Mouse (Mus musculus): ENCODE results near the gene Cdx2. TPM values are rescaled to one million over a fixed set of nuclear protein-coding genes. Genes with fewer than 3 reads are reported as not detected.

Cdx2 gene
- polyA plus RNA-seq, 1 experiment from 2014 or later = not detected

DNA sequence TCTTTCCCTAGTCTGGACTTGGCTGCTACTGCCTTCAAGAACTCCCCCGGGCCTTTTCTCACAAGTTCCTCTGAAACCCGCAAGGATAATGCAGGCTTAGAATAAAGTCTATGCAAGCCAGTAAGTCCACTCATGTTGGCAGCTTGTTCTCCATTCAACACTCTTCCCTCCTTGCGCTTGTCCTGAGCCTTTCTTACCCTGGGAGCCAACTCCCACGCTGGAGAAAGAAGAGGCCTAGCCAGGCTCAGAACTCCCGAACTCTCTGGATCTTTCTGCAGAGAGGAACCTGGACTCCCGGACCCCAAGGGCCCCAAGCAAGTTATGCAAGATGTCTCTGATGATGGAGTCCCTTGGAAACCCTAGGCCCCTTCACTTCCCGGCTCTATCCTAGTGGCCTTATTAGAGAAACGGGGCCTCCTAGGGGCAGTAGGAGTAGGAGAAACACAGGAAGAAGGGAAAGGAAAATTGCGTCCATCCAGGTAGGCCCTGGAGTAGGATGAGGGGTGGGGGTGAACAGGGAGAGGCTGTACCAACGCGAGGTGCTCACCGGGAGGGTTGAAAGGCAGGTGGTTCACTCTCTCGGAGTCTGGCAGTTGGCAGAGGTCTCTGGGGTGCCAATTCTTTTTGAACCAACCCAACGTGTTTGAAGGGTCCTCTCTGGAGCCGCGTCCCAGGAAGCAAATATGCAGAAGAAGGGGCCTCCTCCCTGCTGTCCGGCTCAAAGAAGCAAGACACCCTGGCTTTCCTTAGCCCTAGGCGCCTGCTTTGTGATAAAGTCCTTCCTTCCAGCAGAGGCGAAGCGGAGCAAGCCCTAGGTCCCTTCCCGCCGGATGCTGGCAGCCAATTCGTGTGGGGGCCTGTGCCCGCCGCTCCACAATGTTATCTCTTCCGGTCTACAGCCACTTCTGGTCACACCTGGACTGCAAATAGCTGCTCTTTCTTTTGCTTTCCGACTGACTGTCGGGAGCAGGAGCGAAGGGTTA, 36.1 kb downstream of the Cdx2 start:
- no peak for ATAC-seq (ENCODE audit: low read depth)
- 2% methylated on average over 29 of the region's 29 CpGs for WGBS
- Histone ChIP-seq H3K27ac (ENCODE audit: low read depth, low read length) (no peak overlapping the region), H3K9ac (replicated peaks; ENCODE audit: low read depth, low read length) (no peak overlapping the region), H3K4me1 (ENCODE audit: control insufficient read depth, insufficient read depth, low read length) (0 out of 2 replicates have a peak, but pooled peaks cover 4% of the 10 kb centered on the region), H3K4me2 (ENCODE audit: low read depth, low read length) (no peak overlapping the region), H3K36me3 (ENCODE audit: control insufficient read depth, insufficient read depth, low read length) (no peaks in the 10 kb centered on the region), H3K9me3 (ENCODE audit: control insufficient read depth, low read length) (no peaks in the 10 kb centered on the region), H3K4me3 (ENCODE audit: low read depth, low read length) (no peak overlapping the region), H3K27me3 (ENCODE audit: control insufficient read depth, insufficient read depth, low read length) (peaks cover 72% of the 10 kb centered on the region)

DNA sequence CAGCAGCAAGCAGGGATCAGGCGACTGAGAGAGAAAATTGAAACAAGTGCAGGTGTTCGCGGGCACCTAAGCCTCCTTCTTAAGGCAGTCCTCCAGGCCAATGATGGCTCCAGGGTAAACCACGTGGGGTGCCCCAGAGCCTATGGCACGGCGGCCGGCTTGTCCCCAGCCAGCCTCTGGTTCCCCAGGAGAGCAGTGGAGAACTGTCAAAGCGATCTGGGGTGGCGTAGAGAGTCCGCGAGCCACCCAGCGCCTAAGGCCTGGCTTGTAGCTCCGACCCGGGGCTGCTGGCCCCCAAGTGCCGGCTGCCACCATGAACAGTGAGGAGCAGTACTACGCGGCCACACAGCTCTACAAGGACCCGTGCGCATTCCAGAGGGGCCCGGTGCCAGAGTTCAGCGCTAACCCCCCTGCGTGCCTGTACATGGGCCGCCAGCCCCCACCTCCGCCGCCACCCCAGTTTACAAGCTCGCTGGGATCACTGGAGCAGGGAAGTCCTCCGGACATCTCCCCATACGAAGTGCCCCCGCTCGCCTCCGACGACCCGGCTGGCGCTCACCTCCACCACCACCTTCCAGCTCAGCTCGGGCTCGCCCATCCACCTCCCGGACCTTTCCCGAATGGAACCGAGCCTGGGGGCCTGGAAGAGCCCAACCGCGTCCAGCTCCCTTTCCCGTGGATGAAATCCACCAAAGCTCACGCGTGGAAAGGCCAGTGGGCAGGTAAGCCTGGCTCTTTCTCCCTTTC, 37.0 kb downstream of the Cdx2 start, which contains the start of gene Pdx1:
Pdx1 (plus strand) TSS at position 34 of the 747 bp plus-strand sequence.
- WGBS = under 1% methylated on average over 44 of the region's 44 CpGs
- H3K27ac ChIP-seq (ENCODE audit: low read depth, low read length) = no peak within 1 kb of the TSS
- no peak within 1 kb of the TSS for H3K4me3 ChIP-seq (ENCODE audit: low read depth, low read length)
- 0 out of 2 replicates have a peak, but pooled peaks cover 4% of the 10 kb centered on the region for H3K4me1 ChIP-seq (ENCODE audit: control insufficient read depth, insufficient read depth, low read length)
- H3K9me3 ChIP-seq (ENCODE audit: control insufficient read depth, low read length) = no peaks in the 10 kb centered on the region
- peaks cover 72% of the 10 kb centered on the region for H3K27me3 ChIP-seq (ENCODE audit: control insufficient read depth, insufficient read depth, low read length)
- no peak within 1 kb of the TSS for H3K4me2 ChIP-seq (ENCODE audit: low read depth, low read length)
- ATAC-seq (ENCODE audit: low read depth) = no peak
- no peak within 1 kb of the TSS for H3K9ac ChIP-seq (replicated peaks; ENCODE audit: low read depth, low read length)
- no peaks in the 10 kb centered on the region for H3K36me3 ChIP-seq (ENCODE audit: control insufficient read depth, insufficient read depth, low read length)

- H3K4me3 ChIP-seq (ENCODE audit: low read depth, low read length) = no peak overlapping the region
- ATAC-seq (ENCODE audit: low read depth) = no peak
- H3K9me3 ChIP-seq (ENCODE audit: control insufficient read depth, low read length) = no peaks in the 10 kb centered on the region
- H3K4me2 ChIP-seq (ENCODE audit: low read depth, low read length) = no peak overlapping the region
- H3K27ac ChIP-seq (ENCODE audit: low read depth, low read length) = no peak overlapping the region
- H3K9ac ChIP-seq (replicated peaks; ENCODE audit: low read depth, low read length) = no peak overlapping the region
- H3K36me3 ChIP-seq (ENCODE audit: control insufficient read depth, insufficient read depth, low read length) = no peaks in the 10 kb centered on the region
- 3% methylated on average over 6 of the region's 6 CpGs for WGBS
- H3K4me1 ChIP-seq (ENCODE audit: control insufficient read depth, insufficient read depth, low read length) = 0 out of 2 replicates have a peak, but pooled peaks cover 4% of the 10 kb centered on the region
- H3K27me3 ChIP-seq (ENCODE audit: control insufficient read depth, insufficient read depth, low read length) = peaks cover 67% of the 10 kb centered on the region
Measured at GRCm38 (mm10) chr5:147269371-147269770, 37.7 kb downstream of the Cdx2 start.

DNA sequence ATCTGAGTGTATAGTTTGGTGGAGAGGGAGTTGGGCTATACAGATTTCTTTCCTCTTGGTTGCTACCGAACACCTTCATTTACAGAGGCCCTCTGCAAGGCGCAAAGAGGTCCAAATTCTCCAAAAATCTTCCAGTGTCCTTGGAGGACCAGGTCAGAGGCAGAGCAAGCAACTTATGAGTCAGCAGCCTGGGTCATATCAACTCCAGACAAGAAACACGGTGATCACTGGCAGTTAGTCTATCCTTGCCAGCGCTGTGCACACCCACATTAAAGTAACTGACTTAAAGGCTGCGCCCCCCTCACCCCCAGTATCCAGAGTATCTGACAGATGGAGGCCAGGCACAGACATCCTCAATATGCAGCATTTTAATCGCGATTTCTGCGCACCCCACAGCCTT, 38.3 kb downstream of the Cdx2 start:
- 3% methylated on average over 8 of the region's 8 CpGs for WGBS
- H3K27ac ChIP-seq (ENCODE audit: low read depth, low read length) = no peak overlapping the region
- no peaks in the 10 kb centered on the region for H3K36me3 ChIP-seq (ENCODE audit: control insufficient read depth, insufficient read depth, low read length)
- H3K9me3 ChIP-seq (ENCODE audit: control insufficient read depth, low read length) = no peaks in the 10 kb centered on the region
- H3K4me3 ChIP-seq (ENCODE audit: low read depth, low read length) = no peak overlapping the region
- H3K27me3 ChIP-seq (ENCODE audit: control insufficient read depth, insufficient read depth, low read length) = peaks cover 64% of the 10 kb centered on the region
- no peak overlapping the region for H3K4me2 ChIP-seq (ENCODE audit: low read depth, low read length)
- ATAC-seq (ENCODE audit: low read depth) = no peak
- H3K4me1 ChIP-seq (ENCODE audit: control insufficient read depth, insufficient read depth, low read length) = 0 out of 2 replicates have a peak, but pooled peaks cover 4% of the 10 kb centered on the region
- H3K9ac ChIP-seq (replicated peaks; ENCODE audit: low read depth, low read length) = no peak overlapping the region

GRCm38 (mm10) chr5:147267434-147267833, 39.6 kb downstream of the Cdx2 start:
- Histone ChIP-seq H3K4me2 (ENCODE audit: low read depth, low read length) (no peak overlapping the region), H3K27me3 (ENCODE audit: control insufficient read depth, insufficient read depth, low read length) (peaks cover 59% of the 10 kb centered on the region), H3K36me3 (ENCODE audit: control insufficient read depth, insufficient read depth, low read length) (no peaks in the 10 kb centered on the region), H3K4me3 (ENCODE audit: low read depth, low read length) (no peak overlapping the region), H3K9me3 (ENCODE audit: control insufficient read depth, low read length) (no peaks in the 10 kb centered on the region), H3K4me1 (ENCODE audit: control insufficient read depth, insufficient read depth, low read length) (0 out of 2 replicates have a peak, but pooled peaks cover 4% of the 10 kb centered on the region), H3K9ac (replicated peaks; ENCODE audit: low read depth, low read length) (no peak overlapping the region), H3K27ac (ENCODE audit: low read depth, low read length) (no peak overlapping the region)
- no peak for ATAC-seq (ENCODE audit: low read depth)
- WGBS = 6% methylated on average over 6 of the region's 6 CpGs

- no peak overlapping the region for H3K27ac ChIP-seq (ENCODE audit: low read depth, low read length)
- H3K36me3 ChIP-seq (ENCODE audit: control insufficient read depth, insufficient read depth, low read length) = no peaks in the 10 kb centered on the region
- H3K9ac ChIP-seq (replicated peaks; ENCODE audit: low read depth, low read length) = no peak overlapping the region
- H3K4me3 ChIP-seq (ENCODE audit: low read depth, low read length) = no peak overlapping the region
- H3K27me3 ChIP-seq (ENCODE audit: control insufficient read depth, insufficient read depth, low read length) = peaks cover 31% of the 10 kb centered on the region
- 31% methylated on average over 4 of the region's 4 CpGs for whole genome bisulfite sequencing
- no peak overlapping the region for H3K4me2 ChIP-seq (ENCODE audit: low read depth, low read length)
- no peaks in the 10 kb centered on the region for H3K9me3 ChIP-seq (ENCODE audit: control insufficient read depth, low read length)
- no peaks in the 10 kb centered on the region for H3K4me1 ChIP-seq (ENCODE audit: control insufficient read depth, insufficient read depth, low read length)
- ATAC-seq (ENCODE audit: low read depth) = no peak
Measured at GRCm38 (mm10) chr5:147263945-147264344, 43.1 kb downstream of the Cdx2 start.

DNA sequence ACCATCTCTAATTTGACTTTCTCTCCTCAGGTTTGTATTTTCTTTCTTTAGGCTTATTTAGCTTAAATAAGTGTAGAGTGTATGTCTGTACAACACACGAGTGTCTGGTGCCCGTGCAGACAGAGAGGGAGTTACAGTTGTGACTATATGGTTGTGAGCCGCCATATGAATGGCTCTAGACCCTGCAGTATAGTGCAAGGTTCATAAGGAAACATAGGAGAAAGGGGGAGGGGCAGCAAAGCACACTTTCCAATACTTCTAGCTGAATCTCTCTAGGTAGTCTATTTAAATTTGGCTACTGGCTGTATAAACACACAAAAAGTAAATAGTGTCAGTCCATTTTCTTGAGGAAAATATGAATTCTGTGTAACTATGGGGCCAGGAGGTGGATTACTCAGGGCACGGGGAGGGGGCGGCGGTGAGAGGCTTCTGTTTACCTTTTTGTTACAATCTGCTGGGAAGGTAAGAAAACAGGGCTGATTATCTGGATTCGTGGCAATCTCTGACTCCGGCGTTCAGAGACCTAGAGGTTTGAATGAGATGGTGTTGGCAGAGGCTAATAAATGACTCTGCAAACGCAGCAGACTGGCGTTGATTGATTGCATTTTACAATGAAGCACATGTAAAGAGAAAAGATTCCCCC, 45.0 kb downstream of the Cdx2 start:
- WGBS = 31% methylated on average over 11 of the region's 11 CpGs
- no peak for ATAC-seq (ENCODE audit: low read depth)
- H3K4me2 ChIP-seq (ENCODE audit: low read depth, low read length) = no peak overlapping the region
- peaks cover 15% of the 10 kb centered on the region for H3K27me3 ChIP-seq (ENCODE audit: control insufficient read depth, insufficient read depth, low read length)
- H3K27ac ChIP-seq (ENCODE audit: low read depth, low read length) = no peak overlapping the region
- no peaks in the 10 kb centered on the region for H3K36me3 ChIP-seq (ENCODE audit: control insufficient read depth, insufficient read depth, low read length)
- H3K9me3 ChIP-seq (ENCODE audit: control insufficient read depth, low read length) = no peaks in the 10 kb centered on the region
- H3K4me1 ChIP-seq (ENCODE audit: control insufficient read depth, insufficient read depth, low read length) = no peaks in the 10 kb centered on the region
- H3K9ac ChIP-seq (replicated peaks; ENCODE audit: low read depth, low read length) = no peak overlapping the region
- H3K4me3 ChIP-seq (ENCODE audit: low read depth, low read length) = no peak overlapping the region

- H3K9ac ChIP-seq (replicated peaks; ENCODE audit: low read depth, low read length) = no peak overlapping the region
- H3K36me3 ChIP-seq (ENCODE audit: control insufficient read depth, insufficient read depth, low read length) = no peaks in the 10 kb centered on the region
- H3K4me3 ChIP-seq (ENCODE audit: low read depth, low read length) = no peak overlapping the region
- 80% methylated on average over 4 of the region's 4 CpGs for WGBS
- H3K27me3 ChIP-seq (ENCODE audit: control insufficient read depth, insufficient read depth, low read length) = peaks cover 5% of the 10 kb centered on the region; the same call in 1 of the 2 replicates
- no peak overlapping the region for H3K4me2 ChIP-seq (ENCODE audit: low read depth, low read length)
- no peaks in the 10 kb centered on the region for H3K4me1 ChIP-seq (ENCODE audit: control insufficient read depth, insufficient read depth, low read length)
- no peak overlapping the region for H3K27ac ChIP-seq (ENCODE audit: low read depth, low read length)
- ATAC-seq (ENCODE audit: low read depth) = no peak
- H3K9me3 ChIP-seq (ENCODE audit: control insufficient read depth, low read length) = no peaks in the 10 kb centered on the region
Measured at GRCm38 (mm10) chr5:147260778-147261177, 46.3 kb downstream of the Cdx2 start.

Measured in neural tube, embryonic 14.5 days (tissue).